Mouse (Mus musculus) left cerebral cortex, postnatal 4 days (tissue): ENCODE results near the gene Tcf20. TPM values are rescaled to one million over a fixed set of nuclear protein-coding genes. Genes with fewer than 3 reads are reported as not detected.

Experiments used
- DNase-seq: peaks from one replicate; pipeline ENCODE4 v3.0.0-alpha.2; 2022
- intact Hi-C: fragments of 180-260 bp; cut with DNase I; formaldehyde crosslinking; loops from one replicate; pipeline ENCODE4 v1.15.1; 2025
- total RNA-seq, 2 experiments: library from RNA; stranded (reverse); gene quantifications; 2 replicates each; pipeline ENCODE4 v1.2.3; 2021

Gene Tcf20
- total RNA-seq, 2 experiments from 2014 or later: 142 to 145 TPM

DNA sequence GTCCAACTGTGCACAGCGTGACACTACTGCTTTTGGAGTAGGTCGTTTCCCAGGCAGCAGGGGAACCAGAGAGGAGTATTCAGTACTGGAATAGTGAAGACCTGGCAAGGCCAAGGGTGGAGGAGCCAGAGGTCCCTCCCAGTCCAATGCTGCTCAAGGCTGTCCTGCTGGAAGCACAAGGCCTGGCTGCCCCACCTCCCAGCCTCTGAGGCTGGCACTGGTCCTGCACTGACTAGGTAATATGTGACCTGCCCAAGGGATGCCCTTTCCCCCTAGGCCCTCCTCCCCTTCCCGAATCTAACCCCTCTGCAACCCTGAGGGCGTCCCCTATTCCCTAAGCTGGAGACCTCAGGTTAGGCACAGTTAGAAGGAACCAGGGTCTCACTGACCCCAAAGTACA lies 25.1 kb downstream of the Tcf20 start:
- no peak for DNase-seq
- intact Hi-C loops: no loop called here

DNA sequence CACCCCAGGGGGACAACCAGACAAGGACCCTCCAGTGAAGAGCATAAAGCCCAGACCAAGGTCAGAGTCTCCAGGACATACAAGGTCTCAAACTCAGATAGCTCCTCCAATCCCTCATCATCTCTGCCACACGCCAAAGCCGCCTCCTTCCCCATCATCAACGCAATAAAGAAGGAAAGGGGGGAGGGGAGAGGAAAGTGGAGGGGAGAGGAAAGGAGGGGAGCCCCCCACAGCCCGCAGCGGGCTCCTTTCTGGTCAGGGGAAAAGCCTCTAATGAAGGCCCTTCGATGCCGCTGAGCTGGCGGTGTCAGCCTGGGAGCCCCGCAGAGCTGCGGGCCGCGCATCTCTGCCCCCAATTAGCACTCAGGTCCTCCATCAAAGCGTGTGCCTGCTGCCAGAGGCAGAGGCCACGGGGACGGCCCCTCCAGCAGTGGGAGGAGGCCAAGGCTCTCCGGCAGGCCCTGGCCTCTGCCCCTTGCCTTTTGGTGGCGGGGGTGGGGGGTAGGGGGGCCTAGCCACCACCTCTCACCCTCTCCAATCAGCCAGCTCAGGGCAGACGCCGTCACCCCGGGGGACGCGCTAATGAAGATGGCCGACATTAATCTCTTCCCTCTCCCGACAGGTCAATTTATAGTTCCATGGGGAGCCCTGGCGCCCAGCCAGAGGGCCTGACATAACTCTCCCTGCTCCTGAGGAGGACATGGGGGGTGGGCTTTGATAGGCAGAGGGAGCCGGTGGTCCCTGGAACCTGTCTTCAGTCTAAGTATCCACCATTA lies 26.7 kb downstream of the Tcf20 start:
- intact Hi-C loops: no loop called here
- DNase-seq: peak; percentile 88

DNA sequence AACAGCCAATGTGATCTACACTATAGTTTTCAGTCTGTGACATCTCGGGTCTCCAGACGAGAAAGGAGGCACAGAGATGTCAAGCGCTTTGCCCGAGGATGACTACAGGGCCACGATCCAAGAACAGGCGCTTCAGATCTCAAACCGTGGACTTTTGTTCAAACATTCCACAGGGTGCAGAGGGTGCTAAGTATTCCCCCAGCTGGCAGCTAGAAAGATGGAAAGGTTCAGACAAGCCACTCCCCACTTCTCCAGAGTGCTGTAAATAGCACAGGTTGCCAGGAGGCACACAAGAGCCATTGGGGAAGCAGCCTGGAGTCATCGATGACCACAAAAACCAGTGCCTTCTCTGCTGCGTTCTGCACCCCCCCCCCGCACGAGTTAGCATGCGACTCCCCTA lies 28.5 kb downstream of the Tcf20 start:
- intact Hi-C loops: no loop called here
- no peak for DNase-seq

DNA sequence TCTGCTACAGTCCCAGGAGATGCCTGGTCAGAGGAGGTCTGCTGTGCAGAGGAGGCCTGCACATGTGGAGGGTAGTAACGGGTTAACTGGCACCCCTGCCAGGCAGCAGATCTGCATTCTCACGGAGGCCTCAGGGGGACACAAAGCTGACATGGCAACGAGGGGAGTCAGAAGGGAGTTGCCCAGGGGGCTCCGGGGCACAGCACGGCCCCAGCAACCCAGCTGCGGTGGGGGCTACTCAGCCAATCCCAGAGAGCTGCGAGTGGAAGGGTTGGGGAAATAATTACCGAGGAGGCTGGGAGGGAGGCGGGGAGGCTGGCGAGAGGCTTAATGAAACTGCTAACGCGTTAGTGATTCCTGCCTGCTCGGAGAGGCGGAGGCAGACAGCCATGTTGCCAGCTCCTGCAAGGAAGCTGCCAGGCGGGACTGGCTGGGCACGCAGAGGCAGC lies 29.4 kb downstream of the Tcf20 start:
- DNase-seq: peak; percentile 59
- intact Hi-C loops: no loop called here

DNA sequence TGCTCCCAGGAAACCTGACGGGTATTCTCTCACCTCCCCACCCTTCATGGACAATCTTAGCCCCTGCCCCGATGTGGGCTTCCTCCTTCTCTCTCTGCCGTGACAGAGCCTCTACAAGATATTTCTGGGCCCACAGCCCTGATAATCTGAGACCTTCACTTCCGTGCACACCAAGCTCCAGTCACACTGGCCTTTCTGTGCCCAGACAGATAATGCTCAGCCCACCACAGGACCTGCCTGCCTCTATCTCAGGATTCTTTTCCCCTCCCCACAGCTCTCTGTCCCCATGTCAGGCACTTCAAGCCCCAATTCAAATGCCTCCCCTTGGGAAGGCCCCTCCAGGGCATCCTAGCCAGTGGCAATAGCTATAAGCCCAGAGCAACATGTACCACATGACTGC lies 31.0 kb downstream of the Tcf20 start:
- intact Hi-C loops: no loop called here
- no peak for DNase-seq

DNA sequence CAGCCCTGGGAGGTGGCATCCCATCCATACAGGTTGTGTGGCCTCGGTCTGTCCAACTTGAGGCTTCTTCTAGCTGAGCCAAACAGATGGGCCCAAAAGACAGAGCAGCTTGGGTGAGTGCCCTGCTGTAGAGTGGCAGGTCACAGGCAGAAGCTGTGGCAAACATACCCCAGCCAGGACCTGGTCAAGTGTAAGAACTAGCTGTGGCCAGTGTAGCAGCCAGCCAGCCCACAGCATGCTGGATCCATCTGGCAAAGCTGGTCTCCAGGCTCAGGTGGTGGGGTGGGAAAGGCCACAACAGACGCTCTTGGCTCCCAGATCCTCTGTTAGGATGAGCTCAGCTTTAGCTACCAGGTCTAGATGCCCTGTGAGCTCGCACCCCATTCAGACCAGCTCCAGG lies 31.4 kb downstream of the Tcf20 start:
- DNase-seq: peak; percentile 87
- intact Hi-C loops: no loop called here

DNA sequence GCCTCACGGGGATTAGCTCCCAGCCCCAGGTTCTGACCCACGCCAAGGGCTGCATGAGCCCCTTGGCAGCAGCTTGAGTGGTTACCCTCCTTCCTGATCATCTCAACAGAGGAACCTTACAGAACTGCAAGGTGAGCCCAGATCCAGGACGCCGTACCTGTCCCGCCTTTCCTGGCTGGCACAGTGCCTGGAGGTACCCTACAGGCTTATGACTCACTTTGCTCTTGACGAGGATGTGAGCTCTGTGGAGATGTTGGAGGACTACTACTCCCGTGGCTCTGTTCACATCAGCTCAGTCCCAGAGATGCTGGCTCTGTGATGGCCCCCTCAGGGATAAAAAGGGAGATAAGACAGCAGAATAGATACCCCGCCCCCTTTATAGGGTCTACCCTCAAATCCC lies 32.4 kb downstream of the Tcf20 start:
- no peak for DNase-seq
- intact Hi-C loops: no loop called here

DNA sequence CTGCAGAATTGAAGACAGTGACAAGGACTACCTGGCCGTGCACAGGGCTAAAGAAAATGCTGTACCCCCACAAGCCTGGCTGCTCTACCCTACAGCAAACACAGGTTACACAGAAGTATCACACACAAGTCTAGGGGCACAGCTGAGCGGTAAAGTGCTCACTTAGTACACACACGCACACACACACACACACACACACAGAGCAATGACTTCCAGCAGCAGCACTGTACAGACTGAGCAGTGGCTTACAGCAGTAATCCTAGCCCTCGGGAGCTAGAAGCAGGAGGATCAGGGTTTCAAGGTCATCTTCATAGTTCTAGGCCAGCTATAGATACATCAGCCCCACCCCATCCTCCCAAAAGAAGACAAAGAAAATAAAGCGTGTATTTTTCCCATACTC lies 33.6 kb downstream of the Tcf20 start:
- intact Hi-C loops: no loop called here
- no peak for DNase-seq

DNA sequence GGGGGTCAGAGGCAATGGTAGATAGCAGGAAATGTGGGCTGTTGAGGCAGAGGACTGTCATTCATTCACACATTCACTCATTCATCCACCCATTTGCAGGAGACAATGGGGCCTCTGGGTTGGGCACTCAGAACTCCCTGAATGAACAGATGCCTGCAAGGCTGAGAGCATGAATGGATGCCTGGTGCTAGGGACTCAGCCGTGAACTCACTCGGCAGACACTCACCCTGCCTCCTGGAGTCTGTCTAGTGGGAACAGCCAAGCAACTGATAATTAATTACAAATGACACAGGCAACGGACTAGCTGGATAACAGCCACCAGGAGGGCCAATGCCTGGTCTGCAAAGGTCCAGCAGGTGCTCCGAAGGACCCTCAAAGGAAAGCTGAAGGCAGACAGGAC lies 34.6 kb downstream of the Tcf20 start:
- DNase-seq: no peak
- intact Hi-C loops: no loop called here

DNA sequence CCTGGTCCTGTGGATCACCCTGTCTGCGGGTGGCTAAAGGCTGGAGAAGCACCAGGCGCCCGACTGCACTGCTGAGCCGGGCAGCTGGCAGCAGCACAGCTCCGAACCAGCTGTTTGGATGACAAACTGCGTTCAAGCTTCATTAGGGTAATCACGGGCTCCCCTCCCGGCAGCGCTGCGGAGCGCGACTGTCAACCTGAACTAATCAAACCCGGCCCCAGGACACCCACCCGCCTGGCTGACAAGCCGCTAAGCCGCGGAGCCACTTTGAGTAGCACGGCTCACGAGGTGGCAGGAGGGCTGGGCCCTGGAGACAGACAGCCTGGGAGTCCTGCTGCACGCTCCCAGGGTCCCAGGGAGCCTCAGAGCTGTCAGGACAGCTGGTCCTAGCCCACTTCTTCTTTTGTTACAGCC lies 35.4 kb downstream of the Tcf20 start:
- intact Hi-C loops: no loop called here
- peak; percentile 57 for DNase-seq

DNA sequence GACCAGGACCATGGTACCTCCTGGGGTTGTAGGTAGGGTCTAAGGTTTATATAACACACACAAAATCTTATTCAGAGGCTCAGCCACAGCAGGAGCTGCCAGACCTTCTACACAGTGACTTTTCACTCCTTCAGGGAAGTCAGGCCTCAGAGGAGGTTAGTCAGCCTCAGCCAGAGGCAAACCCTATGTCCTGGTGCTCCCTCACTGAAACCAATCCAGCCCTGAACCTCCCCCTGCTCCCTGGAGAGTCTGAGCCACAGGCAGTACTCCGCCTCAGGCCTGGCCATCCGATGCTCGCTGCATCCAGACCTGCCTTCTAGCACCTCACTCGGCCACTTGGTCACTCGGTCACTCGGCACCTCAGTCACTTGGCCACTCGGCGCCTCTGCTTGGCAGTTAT lies 37.4 kb downstream of the Tcf20 start:
- no peak for DNase-seq
- intact Hi-C loops: no loop called here

DNA sequence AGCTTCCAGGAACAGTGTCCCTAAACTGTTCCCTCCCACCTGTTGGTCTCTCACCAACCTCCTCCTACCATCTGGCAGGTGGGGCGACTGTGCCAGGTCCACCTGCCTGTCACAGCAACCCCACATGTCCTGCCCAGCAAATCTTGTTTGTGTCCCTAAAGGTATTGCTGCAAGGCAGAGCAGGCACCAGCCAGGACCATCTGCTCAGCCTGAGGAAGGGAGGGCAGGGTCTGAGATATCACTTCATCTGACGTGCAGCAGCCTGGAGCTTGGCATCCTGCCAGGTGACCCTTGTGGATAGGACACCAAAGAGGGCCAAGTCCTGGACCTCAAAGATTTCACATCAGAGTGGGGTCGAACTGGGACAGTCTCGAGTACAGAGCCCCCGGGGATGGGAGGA lies 40.2 kb downstream of the Tcf20 start:
- intact Hi-C loops: no loop called here
- peak; percentile 64 for DNase-seq

DNA sequence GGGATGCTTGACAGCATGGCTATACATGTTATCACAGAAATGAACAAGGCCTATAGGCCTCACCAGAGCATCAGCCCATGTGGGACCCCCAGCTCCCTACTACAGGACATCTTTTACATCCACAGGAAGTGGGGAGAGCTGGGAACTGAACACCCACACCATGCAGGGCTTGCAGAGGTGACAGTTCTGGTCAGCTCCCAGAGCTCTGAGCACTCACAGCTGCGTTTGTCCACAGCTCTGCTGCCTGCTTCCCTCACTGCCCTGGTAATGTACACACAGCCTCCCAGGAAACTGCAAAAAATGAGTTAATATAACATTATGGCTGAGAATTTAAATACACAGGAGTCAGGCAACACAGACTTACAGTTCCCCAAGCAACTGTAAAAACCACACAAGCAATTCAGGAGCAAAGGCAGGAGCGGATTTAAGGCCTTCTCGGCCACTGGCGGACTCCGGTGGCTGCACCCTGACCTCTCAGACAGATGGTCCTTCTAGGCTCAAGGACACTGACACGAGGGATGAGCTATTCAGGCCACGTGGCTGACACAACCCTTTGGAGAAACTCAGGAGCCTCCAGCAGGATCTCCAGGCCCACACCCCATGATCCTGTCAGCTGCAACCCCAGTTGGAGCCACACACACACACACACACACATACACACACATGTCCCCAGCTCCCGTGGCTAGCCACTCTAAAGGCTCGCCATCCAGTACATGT lies 43.0 kb downstream of the Tcf20 start:
- DNase-seq: no peak
- intact Hi-C loops: no loop called here

DNA sequence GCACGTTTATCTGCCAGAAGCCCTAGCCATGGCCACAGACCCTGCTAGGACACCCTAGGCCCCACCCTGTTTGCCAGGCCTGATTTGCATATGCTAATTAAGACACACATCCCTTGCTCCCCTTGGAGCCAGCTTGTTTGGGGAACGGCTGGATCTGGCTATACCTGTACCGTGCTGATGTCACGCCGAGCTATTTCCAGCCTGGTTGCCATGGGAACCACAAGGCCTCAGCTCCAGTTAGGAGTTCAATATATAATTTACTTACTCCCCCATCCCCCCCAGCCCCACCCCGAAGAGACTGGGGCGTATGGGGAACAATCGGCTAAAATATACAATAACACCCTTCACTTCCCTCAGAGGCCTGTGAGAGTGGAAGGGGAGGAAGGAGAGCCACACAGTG lies 45.9 kb downstream of the Tcf20 start:
- intact Hi-C loops: no loop called here

DNA sequence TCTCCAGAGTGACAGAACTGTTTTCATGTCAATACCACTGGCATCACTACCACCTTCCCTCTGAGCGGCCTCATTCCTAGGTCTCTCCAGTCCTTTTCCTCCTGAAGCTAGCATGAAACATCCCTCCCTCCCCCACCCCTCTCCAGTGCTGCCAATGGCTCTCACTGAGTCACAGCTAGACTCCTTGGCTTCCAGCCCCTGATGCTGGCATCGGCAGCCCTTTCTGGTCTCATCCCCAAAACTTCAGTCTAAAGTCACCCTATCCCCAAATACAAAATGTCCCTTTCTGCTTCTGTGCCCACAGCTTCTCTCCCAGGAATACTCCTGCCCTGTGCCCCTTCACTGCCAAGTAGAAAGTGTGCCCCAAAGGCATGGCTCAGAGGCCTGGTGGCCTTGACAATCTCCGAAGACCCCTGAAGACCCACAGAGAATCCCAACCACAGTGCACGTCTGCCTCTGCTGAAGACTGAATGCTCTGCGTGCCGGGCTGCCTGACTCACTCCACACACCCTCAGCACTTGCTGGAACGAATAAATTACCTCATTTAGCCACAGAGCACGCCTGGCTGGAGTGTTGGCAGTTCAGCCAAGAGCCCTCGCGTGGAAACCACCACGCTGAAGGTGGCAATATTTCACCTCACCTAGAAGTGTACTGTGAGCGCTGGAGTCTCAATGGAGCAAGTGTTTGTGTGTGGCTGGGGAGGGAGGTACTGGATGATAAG lies 47.0 kb downstream of the Tcf20 start:
- no peak for DNase-seq
- intact Hi-C loops: no loop called here

More for the DNA sequence above, 45.9 kb downstream of the Tcf20 start:
- no peak for DNase-seq

DNA sequence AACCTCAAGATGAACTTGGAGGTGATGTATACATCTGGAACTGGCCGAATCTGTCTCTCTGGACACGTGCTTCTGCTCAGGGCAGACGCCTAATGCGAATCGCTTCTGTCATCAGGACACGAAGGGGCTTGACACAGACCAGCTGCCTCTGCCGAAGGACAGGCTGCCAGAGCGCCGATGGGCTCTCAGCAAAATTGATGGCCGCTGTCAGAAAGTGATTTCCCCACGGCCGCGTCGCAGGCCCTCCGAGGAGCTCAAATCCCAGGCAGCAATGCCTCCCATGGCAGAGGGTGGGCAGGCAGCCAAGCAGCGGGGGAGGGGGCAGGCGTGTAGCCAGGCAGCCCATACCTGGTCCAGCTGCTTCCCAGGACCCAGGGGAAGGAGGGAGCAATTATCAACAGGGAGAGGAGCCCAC lies 49.5 kb downstream of the Tcf20 start:
- intact Hi-C loops: no loop called here
- DNase-seq: peak; percentile 63

DNA sequence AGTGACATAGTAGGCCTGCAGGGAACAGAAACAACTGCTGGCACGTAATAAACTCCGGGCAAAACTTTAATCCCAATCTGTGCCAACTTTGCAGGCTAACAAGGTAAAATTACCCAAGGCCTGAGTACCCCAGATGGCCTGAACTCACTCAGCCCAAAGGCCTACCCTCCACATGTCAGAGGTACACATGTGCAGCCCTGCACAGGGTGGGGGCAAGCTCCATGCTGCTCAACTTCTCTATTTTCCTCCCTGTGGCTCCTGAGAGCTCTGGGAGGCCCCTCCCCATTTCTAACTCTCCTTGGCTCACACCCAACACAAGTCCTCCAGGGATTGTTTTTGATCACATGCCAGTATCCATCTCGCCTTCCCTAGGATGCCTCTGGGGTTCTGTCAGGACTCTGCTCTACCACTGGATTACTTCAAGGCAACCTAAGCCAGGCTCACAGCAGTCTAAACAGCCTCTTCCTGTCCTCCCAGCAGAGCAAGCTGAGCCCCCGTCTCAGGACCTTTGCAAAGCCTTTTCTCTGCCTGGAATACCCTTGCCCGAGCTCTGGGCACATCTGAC lies 50.2 kb downstream of the Tcf20 start:
- intact Hi-C loops: no loop called here
- no peak for DNase-seq

DNA sequence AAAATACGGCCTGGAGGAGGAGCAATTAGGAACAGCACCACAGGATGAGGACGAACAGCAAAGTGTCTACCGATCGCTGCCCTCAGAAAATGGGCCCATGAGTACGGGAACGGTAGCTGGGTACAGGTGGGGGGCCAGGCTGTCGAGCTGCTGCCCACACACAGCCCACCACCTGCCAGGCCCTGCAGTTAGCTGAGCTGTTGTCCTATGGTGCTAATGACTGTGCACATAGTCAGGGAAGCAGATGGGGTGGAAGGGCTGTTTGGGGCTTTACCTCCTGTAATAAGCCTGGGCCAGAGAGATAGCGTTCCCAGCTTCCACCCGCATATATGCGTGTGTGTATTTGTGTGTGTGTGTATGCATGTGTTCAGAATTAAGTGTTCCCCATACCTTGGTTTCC lies 52.7 kb downstream of the Tcf20 start:
- intact Hi-C loops: no loop called here
- DNase-seq: no peak

DNA sequence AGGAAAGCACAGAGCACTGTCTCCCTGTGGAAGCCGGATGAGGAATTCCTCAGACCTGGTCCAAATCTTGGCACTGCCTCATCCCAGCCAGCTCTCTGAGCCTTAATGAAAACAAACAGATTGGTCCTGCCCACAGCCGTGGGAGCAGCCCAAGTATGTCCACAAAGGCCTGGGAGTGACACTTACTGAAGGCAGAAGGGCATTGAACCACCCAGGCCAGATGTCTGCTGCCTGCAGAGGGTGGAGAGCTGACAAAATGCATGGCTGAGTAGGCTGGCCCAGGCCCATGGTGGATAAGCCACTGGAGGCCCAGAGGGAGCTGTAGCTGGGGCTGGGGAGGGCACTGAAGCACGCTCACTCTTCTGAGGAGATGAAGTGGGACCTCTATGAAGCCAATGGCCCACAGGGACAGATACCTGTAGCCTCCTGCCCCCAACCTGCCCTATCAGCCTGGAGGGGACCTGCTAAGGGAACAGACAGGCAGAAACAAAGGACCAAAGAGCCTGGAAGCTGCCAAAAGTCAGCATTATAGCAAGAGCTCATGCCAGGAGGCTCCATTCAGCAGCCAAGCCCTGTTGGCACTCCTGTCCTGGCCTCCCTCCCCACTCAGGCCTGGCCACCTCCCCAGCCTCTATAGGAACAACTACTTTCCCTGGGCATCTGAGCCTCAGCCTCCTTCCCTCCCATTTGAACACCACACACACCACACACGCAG lies 54.6 kb downstream of the Tcf20 start:
- peak; percentile 90 for DNase-seq
- intact Hi-C loops: no loop called here

DNA sequence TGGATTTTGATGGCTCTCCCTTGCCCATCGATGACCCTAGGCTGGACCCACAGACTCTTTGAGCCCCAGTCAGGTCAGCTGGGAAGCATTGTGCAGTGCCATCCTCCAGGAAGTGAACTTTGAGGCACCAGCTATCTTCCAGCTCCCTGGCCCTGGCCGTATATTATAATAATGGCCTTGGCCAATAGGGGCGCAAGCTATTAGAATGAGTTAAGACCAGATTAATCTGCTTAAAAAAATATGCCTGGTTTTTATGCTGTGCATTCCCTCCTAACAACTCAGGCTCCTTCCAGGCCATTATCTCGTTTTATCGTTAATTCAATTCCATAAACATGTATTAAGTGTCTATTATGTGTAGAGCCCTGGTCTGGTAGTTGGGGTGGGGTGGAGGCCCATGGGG lies 56.2 kb downstream of the Tcf20 start:
- no peak for DNase-seq
- intact Hi-C loops: no loop called here

DNA sequence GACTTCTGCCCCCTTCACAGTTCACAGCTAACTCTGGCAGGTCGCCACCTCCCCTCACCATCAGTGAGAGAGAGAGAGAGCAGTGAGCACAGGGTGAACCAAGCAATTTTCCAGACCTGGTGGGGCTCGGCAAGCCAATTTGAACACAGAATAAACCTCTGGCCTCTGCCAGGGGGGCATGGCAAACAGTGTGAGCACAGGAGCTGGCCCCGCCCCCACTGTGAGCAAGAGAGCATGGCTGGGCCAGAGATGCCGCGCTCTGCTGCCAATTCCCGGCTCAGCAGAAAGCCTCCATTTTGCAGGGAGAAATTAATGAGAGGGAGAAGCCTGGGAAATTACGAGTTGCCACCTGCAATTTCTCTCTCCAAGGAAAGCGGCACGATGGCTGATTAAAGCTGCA lies 58.1 kb downstream of the Tcf20 start:
- intact Hi-C loops: no loop called here
- peak; percentile 78 for DNase-seq
